Mouse (Mus musculus): ENCODE measurements at regions not wholly inside any gene's neighbourhood (a gene's known extent, or its start where the extent isn't known, plus 50 kb on each side); places are given as distances from the start of the nearest gene placed in this dataset.

DNA sequence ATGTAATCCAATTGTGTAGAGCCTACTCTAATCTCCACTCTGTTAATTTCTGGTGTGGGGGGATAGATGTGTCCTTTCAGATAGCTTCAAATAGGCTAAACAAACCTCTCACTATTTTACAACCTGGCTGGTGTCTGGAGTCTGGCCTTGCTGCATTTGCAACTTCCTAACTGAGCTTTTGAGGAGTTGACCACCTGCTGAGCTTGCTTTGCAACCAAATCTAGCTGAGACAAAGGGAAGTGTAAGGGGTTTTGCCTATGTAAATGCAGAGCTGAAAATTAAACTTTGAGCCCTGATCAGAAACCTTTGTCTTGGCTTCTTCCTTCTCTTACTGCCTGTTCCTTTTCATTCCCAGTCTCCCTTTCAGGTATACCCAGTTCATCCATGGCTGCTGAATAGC lies 404.3 kb downstream of the Cetn3 start:
- in situ Hi-C loops (cut with MboI; ENCODE audit: unreplicated experiment in 2 of 2) = no loop called here

DNA sequence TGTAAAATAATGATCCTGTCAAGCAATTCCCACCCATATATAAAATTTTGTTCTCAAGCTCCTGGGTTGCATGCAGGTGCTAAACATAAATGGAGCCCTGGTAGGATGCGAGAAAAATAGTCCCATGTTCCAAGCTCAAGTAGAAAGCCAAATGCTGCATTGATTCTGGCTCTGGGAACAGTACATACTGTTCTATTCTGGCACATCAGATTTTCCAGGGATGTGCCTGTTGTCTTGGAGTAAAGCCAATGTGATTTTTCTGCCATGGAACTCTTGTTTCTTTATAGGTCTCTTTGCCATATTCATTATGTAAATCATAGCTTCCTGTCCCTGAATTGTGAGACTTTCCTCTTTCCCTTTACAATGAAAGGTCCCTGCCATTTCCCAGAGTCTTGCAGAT lies 417.9 kb downstream of the Cetn3 start:
- in situ Hi-C loops (cut with MboI; ENCODE audit: unreplicated experiment in 2 of 2) = no loop called here

DNA sequence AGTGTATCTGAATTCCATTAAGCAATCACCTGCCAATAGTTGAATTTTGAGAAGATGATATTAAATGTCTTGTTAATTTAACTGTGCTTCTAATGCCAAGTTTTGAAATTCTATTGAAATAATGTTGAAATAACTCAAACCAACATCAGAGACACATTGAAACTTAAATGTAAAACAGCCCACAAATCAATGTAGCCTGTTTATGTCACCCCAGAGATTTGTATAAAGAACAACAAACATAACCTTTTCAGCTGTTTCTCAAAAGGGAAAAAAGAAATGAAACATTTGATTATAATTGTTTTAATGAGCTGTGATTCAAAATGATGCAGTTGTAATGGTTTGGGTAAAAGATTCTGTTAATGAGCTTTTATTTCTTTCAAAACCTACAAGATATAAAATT lies 442.6 kb downstream of the Cetn3 start:
- in situ Hi-C loops (cut with MboI; ENCODE audit: unreplicated experiment in 2 of 2) = no loop called here

DNA sequence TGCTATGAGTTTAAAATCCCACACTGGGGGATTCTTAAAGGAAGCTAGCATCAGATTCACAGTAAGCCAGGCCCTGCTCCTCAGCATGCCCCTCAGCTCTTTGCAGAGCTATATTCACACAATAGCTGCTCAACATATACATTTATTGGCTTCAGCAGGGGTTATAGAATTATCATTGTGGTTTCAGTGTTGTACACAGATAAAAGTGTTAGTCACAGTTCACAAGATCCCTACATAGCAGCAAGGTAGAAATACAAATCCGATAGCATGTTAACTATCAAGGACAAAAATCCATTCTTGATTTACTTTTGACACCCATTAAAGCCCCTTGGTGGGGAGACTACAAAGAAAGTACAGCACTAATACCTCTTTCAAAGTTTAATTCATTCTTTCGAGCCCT lies 451.0 kb downstream of the Cetn3 start:
- in situ Hi-C loops (cut with MboI; ENCODE audit: unreplicated experiment in 2 of 2) = no loop called here

DNA sequence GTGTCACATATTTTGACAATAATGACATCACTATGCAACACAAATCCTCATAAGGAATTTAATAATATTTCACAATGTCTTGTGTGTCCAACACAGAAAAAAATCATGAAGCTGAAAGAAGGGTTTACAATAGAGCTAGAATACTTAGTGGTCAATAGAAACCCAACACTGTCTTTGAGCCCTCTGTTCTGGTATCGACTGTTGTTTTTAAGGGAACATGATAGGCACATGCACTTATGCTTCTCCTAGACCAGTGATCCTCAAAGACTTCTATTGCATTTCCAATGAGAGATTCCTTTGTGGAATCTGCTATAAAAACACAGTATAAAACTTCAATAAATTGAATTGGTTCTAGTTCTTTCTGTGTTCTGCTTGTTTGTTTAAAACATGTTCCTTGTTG lies 463.4 kb downstream of the Cetn3 start:
- in situ Hi-C loops (cut with MboI; ENCODE audit: unreplicated experiment in 2 of 2) = no loop called here

DNA sequence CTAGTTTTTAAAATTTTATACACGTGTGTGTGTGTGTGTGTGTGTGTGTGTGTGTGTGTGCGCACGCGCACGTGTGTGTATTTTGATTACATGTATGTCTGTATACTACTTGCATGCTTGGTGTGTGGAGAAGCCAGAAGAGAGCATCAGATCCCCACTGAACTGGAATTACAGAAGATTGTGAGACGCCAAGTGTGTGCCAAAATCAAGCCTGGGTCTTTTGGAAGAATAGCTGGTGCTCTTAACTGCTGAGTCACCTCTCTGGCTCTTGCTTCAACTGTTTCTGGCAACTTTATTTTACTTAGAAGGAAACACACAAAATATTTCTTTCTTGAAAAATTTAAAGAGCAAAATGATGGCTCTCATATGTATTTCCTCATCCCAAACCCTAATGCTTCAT lies 467.5 kb downstream of the Cetn3 start:
- in situ Hi-C loops (cut with MboI; ENCODE audit: unreplicated experiment in 2 of 2) = no loop called here

DNA sequence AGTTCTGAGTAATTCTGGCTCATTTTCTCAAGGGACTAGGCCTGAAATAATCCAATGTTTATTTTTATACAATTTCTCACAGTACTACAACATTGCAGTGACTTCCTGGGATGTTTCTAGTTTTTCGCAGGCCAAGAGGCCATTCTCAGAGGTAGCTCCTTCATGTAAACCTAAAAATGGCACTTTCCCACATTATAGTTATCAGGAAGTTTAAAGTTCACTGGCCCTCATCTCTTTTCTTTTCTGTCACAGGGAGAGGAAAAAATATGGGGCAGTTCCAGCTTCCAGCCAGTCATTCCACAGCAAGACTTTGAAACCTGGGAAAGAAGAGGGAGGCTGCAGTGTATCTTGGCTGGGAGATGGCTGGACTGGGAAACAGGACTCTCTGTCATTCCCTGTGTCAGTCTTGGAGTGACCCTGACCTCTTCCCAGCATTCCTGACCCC lies 475.6 kb downstream of the Cetn3 start:
- in situ Hi-C loops (cut with MboI; ENCODE audit: unreplicated experiment in 2 of 2) = no loop called here

DNA sequence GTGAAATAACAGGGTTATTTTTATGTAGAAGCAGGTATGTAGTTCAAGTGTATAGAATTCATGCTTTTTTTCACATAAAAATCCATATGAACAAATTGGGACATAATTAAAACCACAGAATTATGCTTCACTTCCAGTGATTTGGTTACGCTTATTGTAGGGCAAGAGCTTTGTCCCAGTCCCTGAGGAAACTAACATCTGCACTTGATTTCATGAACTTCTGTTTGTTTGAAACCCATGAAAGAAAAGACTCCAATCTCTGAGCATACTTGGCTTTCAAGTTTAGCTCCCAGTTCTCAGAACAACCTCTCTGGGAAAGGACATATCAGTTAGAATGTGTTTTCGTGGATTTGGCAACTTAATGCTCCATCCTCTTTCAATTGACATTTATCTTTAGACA lies 481.4 kb downstream of the Cetn3 start:
- in situ Hi-C loops (cut with MboI; ENCODE audit: unreplicated experiment in 2 of 2) = no loop called here

DNA sequence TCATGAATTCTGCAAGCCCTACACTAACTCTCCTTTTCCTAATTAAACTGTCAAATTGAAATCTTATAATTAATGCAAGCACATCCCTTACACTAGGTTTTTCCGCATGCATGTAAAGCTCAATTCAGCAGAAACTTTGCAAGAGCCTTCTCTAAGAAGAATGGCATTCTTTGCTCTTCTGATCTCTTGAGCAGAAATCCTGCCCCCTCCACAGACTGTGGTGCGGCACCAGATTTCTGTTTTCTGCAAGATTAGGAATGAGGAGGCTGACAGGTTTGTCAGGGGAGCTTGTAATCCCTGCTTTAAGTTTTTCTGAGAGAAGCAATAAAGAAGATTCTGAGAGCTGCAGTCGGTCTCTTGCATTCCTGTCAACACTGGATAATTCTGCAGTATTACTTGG lies 482.3 kb downstream of the Cetn3 start:
- in situ Hi-C loops (cut with MboI; ENCODE audit: unreplicated experiment in 2 of 2) = no loop called here

DNA sequence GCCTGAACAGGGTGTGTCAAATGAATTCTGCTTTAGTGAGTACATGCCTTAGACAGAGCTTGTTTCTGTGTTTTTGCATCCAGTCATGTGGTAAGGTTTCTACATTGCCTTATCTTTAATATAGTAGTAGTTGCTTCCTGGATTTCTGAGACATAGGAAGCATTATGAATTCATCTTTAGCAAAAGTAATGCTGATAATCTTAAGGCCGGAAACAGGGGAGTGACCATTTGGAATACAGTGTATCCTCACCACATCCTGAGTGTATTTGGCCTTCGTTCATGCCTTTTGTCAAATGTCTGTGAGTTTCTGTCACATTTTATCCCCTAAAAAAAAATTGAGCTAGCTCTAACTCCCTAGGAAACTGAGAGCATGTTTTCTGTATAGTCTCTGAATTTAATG lies 482.9 kb downstream of the Cetn3 start:
- in situ Hi-C loops (cut with MboI; ENCODE audit: unreplicated experiment in 2 of 2) = no loop called here

DNA sequence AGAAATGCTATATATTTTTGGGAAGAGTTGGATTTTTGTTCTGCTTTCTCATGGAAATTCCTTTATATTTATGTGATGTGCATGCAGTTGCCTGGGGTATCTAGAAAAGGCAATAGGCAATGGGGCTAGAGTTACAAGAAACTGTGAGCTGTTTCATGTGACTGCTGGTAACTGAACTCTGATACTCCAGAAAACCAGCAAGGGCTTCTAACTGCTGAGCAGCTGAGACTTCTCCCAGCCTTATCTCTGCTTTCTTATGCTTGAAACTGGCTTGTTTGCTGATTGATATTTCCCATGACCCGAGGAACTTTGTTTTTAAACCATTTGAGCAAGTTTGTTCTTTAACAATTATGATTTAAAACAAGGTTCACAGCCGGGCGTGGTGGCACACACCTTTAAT lies 491.9 kb downstream of the Cetn3 start:
- in situ Hi-C loops (cut with MboI; ENCODE audit: unreplicated experiment in 2 of 2) = no loop called here

DNA sequence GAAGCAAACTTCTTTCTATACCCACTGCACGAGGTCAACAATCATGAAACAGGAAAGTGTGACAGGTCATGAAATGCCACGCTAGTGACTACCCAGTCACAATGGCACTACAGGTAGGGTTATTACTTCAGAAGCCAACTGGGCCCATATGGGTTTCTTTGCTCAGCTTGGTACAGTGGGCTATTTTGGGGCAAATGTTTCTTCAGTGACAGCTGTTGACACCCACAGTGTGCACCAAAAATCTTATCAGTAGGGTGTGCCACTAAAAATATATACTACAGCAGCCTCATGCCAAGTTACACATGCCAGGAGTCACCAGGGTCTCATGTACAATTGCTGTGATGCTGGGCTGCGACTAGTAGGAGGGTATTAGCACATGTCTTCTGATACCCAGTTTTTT lies 493.1 kb downstream of the Cetn3 start:
- in situ Hi-C loops (cut with MboI; ENCODE audit: unreplicated experiment in 2 of 2) = no loop called here

DNA sequence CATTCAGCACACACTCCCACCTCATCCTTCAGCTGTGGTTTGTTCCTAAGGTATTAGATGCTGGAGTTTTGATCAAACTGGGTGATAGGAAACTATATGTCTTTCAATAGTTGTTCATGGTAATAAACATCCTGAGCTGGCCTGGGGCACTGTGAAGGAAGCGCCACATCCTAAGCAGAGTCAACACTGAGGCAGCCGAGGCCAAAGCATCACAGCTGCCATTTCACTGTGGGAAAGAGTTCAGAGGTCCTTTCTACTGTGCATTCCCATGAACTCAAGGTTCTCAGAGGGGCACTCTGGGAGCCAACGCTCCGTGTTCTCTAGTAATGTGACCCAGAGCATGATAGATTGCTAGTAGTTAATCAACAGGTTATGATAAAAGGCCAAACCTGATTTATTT lies 497.9 kb downstream of the Cetn3 start:
- in situ Hi-C loops (cut with MboI; ENCODE audit: unreplicated experiment in 2 of 2) = no loop called here

DNA sequence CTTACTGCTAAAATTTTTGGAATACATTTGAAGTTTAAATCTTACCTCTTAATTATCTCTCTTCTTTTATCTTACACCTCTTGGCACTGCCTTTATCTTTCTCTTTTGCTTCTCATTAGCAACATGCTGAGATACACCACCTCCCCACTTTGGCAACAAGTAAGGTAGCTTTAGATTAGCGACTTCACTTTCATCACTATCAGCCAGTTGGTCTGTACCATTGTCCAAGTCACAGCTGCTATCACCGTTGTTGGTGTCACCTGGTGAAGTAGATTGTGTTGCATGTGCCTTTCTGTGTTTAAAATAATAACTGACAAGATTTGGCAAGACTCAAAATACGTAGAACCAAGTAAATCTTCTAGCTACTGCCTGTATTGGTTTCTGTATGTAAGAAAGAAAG lies 513.0 kb downstream of the Cetn3 start:
- in situ Hi-C loops (cut with MboI; ENCODE audit: unreplicated experiment in 2 of 2) = no loop called here

DNA sequence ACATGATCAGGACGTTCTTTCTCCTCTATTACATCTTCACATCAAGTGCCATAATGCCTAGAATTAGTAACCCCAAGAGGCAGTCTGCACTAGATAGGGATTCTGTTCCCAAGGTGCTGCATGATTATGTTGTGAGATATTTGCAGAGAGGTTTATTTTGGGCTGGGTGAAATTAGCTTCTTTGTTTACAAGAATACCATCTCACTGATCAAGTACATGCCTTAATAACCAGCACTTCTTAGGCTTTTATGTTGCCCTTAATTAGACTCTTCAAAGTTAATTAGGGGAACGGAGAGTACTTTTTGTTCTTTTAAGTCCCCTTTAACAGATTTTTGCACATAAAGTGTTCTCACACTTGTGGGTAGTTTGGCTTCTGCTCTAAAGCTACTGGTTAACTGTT lies 521.4 kb downstream of the Cetn3 start:
- in situ Hi-C loops (cut with MboI; ENCODE audit: unreplicated experiment in 2 of 2) = no loop called here

DNA sequence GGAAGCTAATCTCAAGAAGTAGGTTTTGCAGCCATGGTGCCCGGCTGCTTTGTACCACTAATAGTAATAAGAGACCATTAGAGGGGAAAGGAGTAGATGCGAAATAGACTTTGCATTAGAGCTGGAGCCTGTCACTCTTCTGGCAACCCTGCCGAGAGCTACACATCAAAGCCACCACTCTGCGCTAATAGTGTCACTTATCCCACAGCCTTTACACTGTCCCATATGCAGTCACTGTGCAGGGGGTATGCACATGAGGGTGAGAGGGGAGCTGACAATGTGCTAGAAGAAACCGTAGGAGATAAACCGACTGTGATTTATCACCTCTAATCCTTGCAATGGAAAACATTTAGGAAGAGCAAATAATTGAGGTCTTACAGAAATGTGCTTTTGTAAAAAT lies 522.2 kb downstream of the Cetn3 start:
- in situ Hi-C loops (cut with MboI; ENCODE audit: unreplicated experiment in 2 of 2) = no loop called here

DNA sequence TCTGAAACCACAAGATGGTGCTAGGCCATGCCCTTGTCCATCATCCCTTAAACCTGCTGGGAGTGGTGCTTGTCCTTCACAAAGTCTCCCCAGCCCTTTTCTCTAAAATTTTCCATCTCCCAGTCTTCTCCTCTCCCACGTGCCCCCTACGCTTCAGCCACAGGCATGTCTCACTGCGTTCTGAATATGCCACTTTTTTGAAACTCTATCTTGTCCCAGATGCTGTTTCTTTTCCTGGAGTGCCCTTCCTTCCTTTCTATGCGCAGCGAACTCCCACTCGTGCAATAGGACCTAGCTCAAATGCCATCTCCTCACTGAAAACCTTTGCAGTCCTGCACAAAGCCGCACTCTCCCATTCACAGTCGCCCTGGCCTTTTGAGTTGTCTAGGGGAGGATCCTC lies 525.5 kb downstream of the Cetn3 start:
- in situ Hi-C loops (cut with MboI; ENCODE audit: unreplicated experiment in 2 of 2) = no loop called here

DNA sequence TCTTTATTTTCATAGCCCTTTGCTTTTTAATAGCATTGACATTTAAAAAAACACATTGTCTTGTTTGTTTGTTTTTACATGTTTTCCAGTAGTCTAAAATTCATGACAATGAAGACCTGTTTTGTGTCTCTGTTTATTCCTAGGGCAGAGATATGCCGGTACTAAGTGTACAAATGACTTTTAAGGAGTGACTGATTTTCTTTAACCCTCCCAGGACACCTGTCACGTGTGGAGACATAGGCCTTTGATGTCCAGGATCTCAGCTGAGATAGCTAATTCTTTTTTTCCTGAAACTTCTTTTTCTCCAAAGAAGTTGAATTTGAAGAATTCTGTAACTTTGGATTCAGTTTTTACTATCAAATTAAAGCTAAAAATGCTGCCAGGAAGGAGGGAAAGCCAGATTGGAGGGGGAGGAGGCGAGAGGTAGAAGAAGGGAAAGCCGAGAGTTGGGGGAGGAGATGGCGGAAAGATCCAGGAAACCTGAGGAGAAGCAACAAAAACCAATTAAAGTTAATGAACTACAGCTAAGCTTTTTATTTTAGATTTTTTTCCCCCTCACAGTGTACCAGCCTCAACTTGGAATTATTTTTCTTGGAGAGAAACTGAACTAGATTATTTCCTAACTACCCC lies 533.8 kb downstream of the Cetn3 start:
- in situ Hi-C loops (cut with MboI; ENCODE audit: unreplicated experiment in 2 of 2) = no loop called here

DNA sequence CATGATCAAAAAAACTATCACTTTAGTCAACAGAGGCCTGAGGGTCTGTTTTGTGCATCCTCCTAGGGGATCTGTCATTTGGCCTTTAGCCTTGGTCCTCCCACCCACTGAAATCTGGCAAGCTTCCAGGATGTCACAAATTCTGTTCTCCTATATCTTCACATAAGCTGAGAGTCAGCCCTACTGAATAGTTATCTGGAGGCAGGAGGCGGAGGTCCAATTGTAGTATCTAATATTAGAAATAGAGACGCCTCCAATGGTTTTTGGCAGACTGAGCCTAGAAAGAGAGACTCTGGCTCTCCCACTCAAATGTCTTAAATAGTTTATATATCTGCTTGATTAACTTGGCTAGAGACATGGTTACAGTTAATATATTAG lies 534.3 kb downstream of the Cetn3 start:
- in situ Hi-C loops (cut with MboI; ENCODE audit: unreplicated experiment in 2 of 2) = no loop called here

DNA sequence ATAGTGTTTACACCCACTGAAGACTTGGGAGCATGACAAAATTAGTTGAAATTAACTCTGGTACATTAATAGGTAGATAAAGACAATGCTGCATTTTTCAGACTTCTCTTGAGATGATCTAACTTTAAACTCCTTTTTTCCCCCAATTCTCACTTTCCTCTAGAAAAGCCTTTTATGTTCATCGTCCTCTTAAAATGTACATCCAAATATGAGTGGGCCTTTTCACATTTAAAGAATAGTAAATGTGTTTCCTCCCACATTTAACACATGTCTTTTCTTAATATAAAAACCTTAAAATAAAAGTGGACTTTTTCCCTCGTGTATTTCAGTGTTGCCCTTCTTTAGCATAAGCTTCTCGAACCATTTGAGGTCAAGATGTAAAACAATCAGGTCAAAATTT lies 535.5 kb downstream of the Cetn3 start:
- in situ Hi-C loops (cut with MboI; ENCODE audit: unreplicated experiment in 2 of 2) = no loop called here

DNA sequence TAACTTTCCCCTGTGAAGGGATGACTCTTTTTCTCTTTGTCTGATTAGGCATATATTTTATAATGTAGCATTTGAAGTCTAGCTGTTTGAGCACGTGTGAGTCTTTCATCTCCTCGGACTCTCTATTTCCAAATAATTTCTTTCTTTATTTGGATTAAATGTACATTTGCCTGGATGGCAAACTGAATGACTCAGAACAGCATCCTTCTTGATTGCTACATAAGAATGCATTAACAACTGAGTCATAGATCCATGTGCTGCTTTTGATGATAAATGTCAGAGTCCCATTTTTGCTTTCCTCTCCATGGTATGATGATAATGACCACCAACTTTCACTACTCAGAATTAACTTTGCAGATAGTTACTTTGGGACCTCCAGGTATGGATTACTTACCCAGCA lies 571.5 kb downstream of the Cetn3 start:
- in situ Hi-C loops (cut with MboI; ENCODE audit: unreplicated experiment in 2 of 2) = no loop called here

DNA sequence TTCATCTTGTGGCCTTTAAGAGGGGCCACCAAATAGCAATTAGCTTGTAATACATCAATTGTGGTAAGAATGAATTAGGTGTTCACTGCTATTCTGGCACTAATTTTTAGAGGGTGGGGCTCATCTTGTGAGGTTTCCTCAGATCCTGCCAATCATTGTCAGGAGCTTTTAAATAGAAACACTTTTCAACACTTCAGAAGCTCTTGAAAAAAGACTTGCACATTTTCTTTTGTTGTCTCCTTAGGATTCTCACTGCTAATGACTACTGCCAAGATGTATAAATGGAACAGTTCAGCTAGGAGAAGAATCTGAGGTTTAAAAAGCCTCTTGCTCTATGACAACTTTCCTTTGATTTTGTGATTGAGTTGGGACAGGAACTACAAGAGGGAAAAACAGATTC lies 572.4 kb downstream of the Cetn3 start:
- in situ Hi-C loops (cut with MboI; ENCODE audit: unreplicated experiment in 2 of 2) = no loop called here

DNA sequence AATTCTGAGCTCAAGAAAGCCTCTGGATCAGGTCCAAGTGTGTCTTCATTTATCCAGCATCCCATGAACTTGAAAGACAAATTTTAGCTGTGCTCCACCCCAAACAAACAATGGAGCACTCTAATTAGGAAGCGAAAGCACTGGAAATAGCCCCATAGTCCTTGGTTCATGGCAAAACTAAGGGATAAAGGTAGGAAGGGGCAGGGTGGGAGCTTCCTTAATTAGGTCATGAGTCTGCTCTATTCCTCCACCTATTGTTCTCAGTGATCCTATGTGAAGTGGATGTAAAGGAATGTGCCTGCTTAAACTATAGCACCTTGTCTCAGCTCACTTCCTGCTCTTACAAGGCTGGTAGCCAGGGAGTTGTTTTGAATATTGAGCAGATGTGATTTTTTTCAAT lies 576.6 kb downstream of the Cetn3 start:
- in situ Hi-C loops (cut with MboI; ENCODE audit: unreplicated experiment in 2 of 2) = no loop called here

Measured in v-Abl transformed pro-B cells (cell line).